Mouse (Mus musculus) G1E-ER4 (cell line): ENCODE results near the gene Uso1. TPM values are rescaled to one million over a fixed set of nuclear protein-coding genes. Genes with fewer than 3 reads are reported as not detected.

Experiments
- GATA1 ChIP-seq: IDR thresholded peaks from one replicate; pipeline ENCODE4 v1.8.0; 2012; ENCODE audit warnings: low read length, inconsistent platforms
- polyA plus RNA-seq: library from polyadenylated mRNA; stranded (reverse); fragments of >175 nt; gene quantifications from 2 replicates; pipeline ENCODE4 v1.2.3, GENCODE M21; 2012

The Uso1 gene
- polyA plus RNA-seq, 1 experiment, result 7.5 TPM

GRCm38 (mm10) chr5:92143665-92144064 is 5.9 kb downstream of the Uso1 start:
- no peak for TF ChIP-seq GATA1

GRCm38 (mm10) chr5:92144954-92145708 is 7.4 kb downstream of the Uso1 start:
- TF ChIP-seq GATA1, result no peak

GRCm38 (mm10) chr5:92148248-92148647 is 10.5 kb downstream of the Uso1 start:
- no peak for TF ChIP-seq GATA1

- no peak for TF ChIP-seq GATA1
Measured at GRCm38 (mm10) chr5:92149330-92149982, 11.7 kb downstream of the Uso1 start.

- TF ChIP-seq GATA1, result no peak
Measured at GRCm38 (mm10) chr5:92154861-92155260, 17.1 kb downstream of the Uso1 start.

GRCm38 (mm10) chr5:92165976-92166375 is 28.2 kb downstream of the Uso1 start:
- no peak for TF ChIP-seq GATA1

GRCm38 (mm10) chr5:92183071-92183830 is 45.5 kb downstream of the Uso1 start:
- no peak for TF ChIP-seq GATA1

- TF ChIP-seq GATA1, result no peak
Measured at GRCm38 (mm10) chr5:92188881-92189483, 51.2 kb downstream of the Uso1 start.

- TF ChIP-seq GATA1, result no peak
Measured at GRCm38 (mm10) chr5:92196895-92197811, 59.4 kb downstream of the Uso1 start.

- TF ChIP-seq GATA1, result no peak
Measured at GRCm38 (mm10) chr5:92198266-92198665, 60.5 kb downstream of the Uso1 start.

GRCm38 (mm10) chr5:92204162-92205036 is 66.7 kb downstream of the Uso1 start:
- peak; percentile 65 for TF ChIP-seq GATA1

GRCm38 (mm10) chr5:92205184-92205583 is 67.4 kb downstream of the Uso1 start:
- TF ChIP-seq GATA1, result no peak

- TF ChIP-seq GATA1, result no peak
Measured at GRCm38 (mm10) chr5:92205706-92206105, 68.0 kb downstream of the Uso1 start.

GRCm38 (mm10) chr5:92206121-92206520 is 68.4 kb downstream of the Uso1 start:
- no peak for TF ChIP-seq GATA1

GRCm38 (mm10) chr5:92210205-92210604 is 72.5 kb downstream of the Uso1 start:
- no peak for TF ChIP-seq GATA1
